Mouse (Mus musculus): ENCODE data around the gene Tmem131.

DNA sequence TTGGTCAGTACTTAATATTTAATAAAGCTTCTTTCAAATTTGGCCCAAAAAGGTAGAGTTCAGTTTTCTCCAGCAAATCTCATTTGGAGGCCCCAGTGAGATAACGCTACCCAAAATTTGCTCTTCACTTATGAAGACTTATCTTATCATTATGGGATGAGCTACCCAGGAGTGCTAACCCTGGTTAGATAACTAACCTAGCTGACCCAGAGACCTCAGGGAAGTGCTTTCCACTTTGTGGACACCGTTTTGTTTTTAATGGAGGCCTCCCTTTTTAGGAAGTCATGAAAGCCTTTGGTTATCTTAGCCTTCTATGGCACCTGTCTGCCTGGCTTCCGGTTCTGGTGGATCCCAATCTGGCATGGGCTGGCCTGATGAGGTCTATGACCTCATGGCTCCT, 49.3 kb downstream of the Tmem131 start:
- TF ChIP-seq GATA1 (IDR thresholded peaks at IDR 0.05; ENCODE audit: borderline replicate concordance, low read length), result no peak
- no peak for TF ChIP-seq FLI1 (IDR thresholded peaks at IDR 0.05; ENCODE audit: low read length)
